Mouse (Mus musculus): ENCODE measurements around the gene Sema3c. TPM values are rescaled to one million over a fixed set of nuclear protein-coding genes. Genes with fewer than 3 reads are reported as not detected.
"Not testable (repeated sequence)": the region's sequence is repeated elsewhere in the genome, so short reads cannot be mapped to it uniquely, and the experiment has no call there.

The Sema3c gene
- 30.5 and 33.0 TPM in 2 replicates for polyA plus RNA-seq (2015; fragmentation: Nextera tagmentation; extraction: Ambion mirVana)

DNA sequence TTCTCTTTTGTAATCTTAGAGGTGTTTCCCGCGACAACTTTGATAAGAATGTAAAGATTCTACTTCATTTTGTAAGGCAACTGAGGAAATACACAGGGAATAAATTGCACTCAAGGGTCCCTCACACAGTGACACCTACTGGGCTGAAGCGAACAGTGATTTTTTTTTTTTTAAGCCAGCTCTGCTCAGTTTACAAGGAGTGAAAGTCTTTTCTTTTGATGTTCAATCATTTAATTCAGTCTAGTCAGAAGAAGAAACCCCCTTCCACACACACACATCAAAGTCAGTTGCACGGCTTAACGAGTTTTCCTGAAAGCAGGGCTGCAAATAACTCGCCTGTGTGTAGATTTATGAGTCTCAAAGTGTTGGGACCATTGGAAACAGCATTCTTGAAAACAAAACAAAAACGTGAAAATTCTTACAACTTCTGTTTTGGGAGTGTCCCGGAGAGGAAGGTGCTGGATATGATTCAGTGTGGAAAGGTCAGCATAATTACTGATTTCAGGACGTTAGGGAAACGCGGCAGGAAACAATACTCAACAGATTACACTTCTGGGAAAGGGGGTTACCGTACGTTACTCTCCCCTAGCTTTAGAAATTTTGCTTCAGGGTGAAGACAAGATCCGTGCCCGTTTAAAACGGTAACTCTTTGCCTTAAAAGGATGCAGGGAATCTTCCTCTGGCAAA is at the start of gene Sema3c:
TSS of gene Sema3c (plus strand) at position 588 of the 687 bp plus-strand sequence.
- 1% methylated on average over 16 of the region's 16 CpGs for WGBS
- peak within 1 kb of the TSS; percentile 70 for H3K4me3 ChIP-seq (replicated peaks)
- peak within 1 kb of the TSS; percentile 77 for H3K27ac ChIP-seq (replicated peaks)

DNA sequence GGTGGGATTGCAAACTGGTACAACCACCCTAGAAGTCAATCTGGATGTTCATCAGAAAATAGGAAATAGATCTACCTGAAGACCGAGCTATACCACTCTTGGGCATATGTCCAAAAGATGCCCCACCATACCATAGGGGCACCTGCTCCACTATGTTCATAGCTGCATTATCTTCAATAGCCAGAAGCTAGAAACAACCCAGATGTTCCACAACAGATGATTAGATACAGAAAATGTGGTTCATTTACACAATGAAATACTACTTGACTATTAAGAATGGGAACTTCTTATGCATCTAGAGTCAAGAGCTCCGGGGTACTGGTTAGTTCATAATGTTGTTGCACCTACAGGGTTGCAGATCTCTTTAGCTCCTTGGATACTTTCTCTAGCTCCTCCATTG is 42.9 kb upstream of the Sema3c start:
- not testable (repeated sequence) for H3K9me3 ChIP-seq (replicated peaks); H3K36me3 ChIP-seq; H3K27me3 ChIP-seq (replicated peaks); H3K9ac ChIP-seq (replicated peaks); H3K27ac ChIP-seq (replicated peaks); ATAC-seq (ENCODE audit: low FRiP score); H3K4me3 ChIP-seq (replicated peaks); H3K4me1 ChIP-seq; H3K4me2 ChIP-seq
- WGBS, result 93% methylated on average over 2 of the region's 2 CpGs

More for the DNA sequence above, at the start of gene Sema3c:
- Histone ChIP-seq H3K9me3 (replicated peaks) (no peaks in the 10 kb centered on the region), H3K4me2 (peak within 1 kb of the TSS; percentile 91), H3K27me3 (replicated peaks) (no peaks in the 10 kb centered on the region; the same call in 1 of the 2 replicates), H3K4me1 (peaks cover 11% of the 10 kb centered on the region), H3K36me3 (no peaks in the 10 kb centered on the region), H3K9ac (replicated peaks) (peak within 1 kb of the TSS; percentile 69)
- ATAC-seq (ENCODE audit: low FRiP score), result peak; percentile 56; the same call in 1 of the 2 replicates

DNA sequence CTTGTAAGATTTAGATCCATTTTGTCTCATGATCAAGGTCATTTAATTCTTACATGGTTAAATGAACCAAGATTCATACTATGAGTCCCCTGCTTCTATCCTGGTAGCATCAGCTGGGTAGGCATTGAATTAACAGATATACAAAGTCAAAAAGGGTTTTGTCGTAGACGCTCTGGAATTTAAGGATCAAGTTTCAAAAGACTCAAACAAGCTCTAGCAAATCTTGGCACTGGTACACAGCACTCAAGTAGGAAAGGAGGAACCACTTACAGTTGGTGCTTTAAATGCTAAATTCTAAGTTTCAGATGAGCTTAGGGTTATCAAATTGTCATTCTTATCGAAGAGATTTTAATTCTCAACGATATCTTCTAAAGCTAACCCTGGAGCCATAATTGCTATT is 30.9 kb upstream of the Sema3c start:
- Histone ChIP-seq H3K27me3 (replicated peaks) (no peaks in the 10 kb centered on the region), H3K4me1 (no peaks in the 10 kb centered on the region), H3K9me3 (replicated peaks) (no peaks in the 10 kb centered on the region), H3K4me3 (replicated peaks) (no peak overlapping the region), H3K36me3 (no peaks in the 10 kb centered on the region), H3K27ac (replicated peaks) (no peak overlapping the region), H3K4me2 (no peak overlapping the region), H3K9ac (replicated peaks) (no peak overlapping the region)
- ATAC-seq (ENCODE audit: low FRiP score), result no peak
- 87% methylated on average over 4 of the region's 4 CpGs for WGBS

DNA sequence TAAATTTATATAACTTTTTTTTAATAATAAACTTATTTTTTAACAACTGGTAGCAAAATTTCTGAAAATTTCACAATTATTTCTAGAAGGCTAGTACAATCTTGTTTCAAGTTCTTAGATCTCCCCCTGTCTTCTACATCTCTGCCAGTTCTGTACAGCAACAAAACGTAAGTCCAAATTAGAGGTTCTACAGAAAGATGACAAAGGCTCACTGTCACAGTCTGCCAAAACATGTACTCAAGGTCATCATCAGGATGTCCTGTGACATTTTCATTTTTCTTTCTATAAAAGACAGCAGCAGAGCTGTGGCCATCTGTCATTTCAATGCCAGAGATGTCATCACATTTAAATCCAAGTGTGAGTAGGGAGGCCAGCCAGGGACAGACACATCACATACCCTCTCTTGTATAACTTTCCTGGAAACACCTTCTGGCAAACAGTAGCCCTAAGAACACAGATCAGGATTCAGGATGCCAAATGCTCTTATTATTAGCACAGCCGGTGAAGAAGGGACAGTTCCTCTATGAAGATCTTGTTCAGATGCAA is 29.1 kb upstream of the Sema3c start:
- no peaks in the 10 kb centered on the region for H3K9me3 ChIP-seq (replicated peaks)
- no peak for ATAC-seq (ENCODE audit: low FRiP score)
- H3K4me2 ChIP-seq, result no peak overlapping the region
- H3K9ac ChIP-seq (replicated peaks), result no peak overlapping the region
- H3K27me3 ChIP-seq (replicated peaks), result no peaks in the 10 kb centered on the region
- WGBS, result 86% methylated on average over 2 of the region's 2 CpGs
- no peak overlapping the region for H3K4me3 ChIP-seq (replicated peaks)
- no peaks in the 10 kb centered on the region for H3K4me1 ChIP-seq
- no peak overlapping the region for H3K27ac ChIP-seq (replicated peaks)
- no peaks in the 10 kb centered on the region for H3K36me3 ChIP-seq

DNA sequence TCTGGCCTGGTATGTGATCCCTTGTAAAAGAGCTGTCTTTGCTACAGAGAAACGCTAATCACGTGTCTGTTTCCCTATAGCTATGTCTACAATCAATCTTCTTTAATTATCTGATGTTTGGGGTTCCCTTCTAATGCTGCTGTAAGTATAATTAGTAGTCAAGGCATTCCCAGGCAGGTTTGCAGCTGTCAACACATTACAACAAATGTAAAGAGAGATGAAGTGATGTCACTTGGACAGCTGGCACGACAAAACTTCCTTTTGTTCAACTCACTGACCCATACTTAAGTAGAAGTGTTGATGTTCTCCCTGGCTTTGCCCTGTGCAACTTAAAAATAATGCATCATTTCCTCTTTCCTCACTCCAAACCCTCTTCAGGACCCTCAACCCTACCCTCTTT is 22.4 kb upstream of the Sema3c start:
- no peak overlapping the region for H3K27ac ChIP-seq (replicated peaks)
- WGBS, result 39% methylated on average over 3 of the region's 3 CpGs

DNA sequence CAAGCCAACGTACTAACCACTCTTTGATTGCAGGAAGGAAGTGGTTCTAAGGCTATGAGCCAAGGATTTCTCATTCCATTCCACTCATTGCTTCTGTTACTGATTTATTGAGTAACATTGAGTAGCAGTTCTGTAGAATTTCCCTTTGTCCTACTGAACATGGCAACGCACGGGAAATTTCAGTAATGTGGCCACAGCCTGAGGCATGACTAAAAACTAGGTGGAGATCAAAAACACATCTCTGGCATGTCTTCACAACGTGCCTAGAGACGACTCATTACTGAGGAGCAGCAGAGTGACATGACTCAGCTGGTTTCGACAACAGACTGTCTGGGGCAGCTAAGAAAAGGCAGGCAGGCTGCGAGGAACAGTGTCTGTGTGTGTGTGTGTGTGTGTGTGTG is 18.0 kb upstream of the Sema3c start:
- no peak; the same call in 1 of the 2 replicates for ATAC-seq (ENCODE audit: low FRiP score)
- Histone ChIP-seq H3K4me1 (no peaks in the 10 kb centered on the region), H3K9me3 (replicated peaks) (no peaks in the 10 kb centered on the region), H3K27ac (replicated peaks) (no peak overlapping the region), H3K9ac (replicated peaks) (no peak overlapping the region), H3K36me3 (no peaks in the 10 kb centered on the region), H3K4me3 (replicated peaks) (no peak overlapping the region), H3K4me2 (no peak overlapping the region), H3K27me3 (replicated peaks) (no peaks in the 10 kb centered on the region)
- 34% methylated on average over 7 of the region's 7 CpGs for WGBS

More for the DNA sequence above, 22.4 kb upstream of the Sema3c start:
- Histone ChIP-seq H3K36me3 (no peaks in the 10 kb centered on the region), H3K4me1 (no peaks in the 10 kb centered on the region), H3K9me3 (replicated peaks) (no peaks in the 10 kb centered on the region), H3K4me2 (no peak overlapping the region), H3K9ac (replicated peaks) (no peak overlapping the region), H3K4me3 (replicated peaks) (no peak overlapping the region), H3K27me3 (replicated peaks) (no peaks in the 10 kb centered on the region)
- no peak for ATAC-seq (ENCODE audit: low FRiP score)

DNA sequence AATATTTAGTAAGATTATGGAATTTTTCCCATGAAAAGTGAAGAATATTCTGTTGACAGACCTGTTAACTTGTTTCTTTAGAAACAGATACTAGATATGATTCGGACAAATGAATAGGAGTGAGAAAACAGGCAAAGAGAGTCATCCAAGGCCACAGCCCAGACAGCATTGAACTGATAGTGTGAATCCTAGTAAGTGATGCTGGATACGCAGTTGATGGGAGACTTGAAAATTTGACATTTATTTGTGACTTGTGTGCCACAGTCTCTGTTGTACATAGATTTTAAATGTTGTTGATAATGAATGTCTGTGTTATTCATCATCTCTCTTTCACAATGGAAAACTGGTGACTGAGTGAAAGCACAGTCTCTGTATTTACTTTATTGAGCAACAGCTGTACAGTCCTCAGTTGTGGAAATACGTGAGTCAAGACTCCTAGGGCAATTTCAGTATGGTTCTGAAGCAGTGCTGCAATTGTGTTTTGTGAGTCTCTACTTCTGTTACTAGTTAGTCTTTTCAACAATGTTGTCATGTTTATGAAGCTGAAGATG is 17.3 kb upstream of the Sema3c start:
- H3K4me2 ChIP-seq, result no peak overlapping the region
- H3K27me3 ChIP-seq (replicated peaks), result no peaks in the 10 kb centered on the region
- no peak for ATAC-seq (ENCODE audit: low FRiP score)
- 91% methylated on average over 3 of the region's 3 CpGs for WGBS
- no peak overlapping the region for H3K4me3 ChIP-seq (replicated peaks)
- no peak overlapping the region for H3K27ac ChIP-seq (replicated peaks)
- no peak overlapping the region for H3K9ac ChIP-seq (replicated peaks)
- H3K36me3 ChIP-seq, result no peaks in the 10 kb centered on the region
- H3K4me1 ChIP-seq, result no peaks in the 10 kb centered on the region
- no peaks in the 10 kb centered on the region for H3K9me3 ChIP-seq (replicated peaks)

DNA sequence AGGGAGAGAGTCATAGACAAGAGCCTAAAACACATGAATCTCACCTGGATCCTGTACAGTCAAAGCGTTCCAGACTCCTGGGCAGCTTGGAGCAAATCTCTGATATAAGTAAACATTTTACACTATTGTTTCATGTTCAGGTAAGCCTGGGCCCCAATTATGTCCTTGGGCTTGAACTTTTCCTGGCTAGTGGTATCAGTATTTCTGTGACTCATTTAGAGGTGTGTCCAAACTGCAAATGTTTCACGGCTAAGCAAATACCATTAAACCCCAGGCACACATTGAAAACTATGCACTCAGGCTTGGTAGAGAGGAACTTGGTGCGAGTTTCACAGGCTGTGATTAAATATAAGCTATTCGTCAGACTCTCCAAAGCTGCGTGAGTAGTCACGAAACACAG is 2.5 kb upstream of the Sema3c start:
- no peak overlapping the region for H3K9ac ChIP-seq (replicated peaks)
- ATAC-seq (ENCODE audit: low FRiP score), result no peak
- H3K36me3 ChIP-seq, result no peaks in the 10 kb centered on the region
- H3K9me3 ChIP-seq (replicated peaks), result no peaks in the 10 kb centered on the region
- H3K27me3 ChIP-seq (replicated peaks), result no peaks in the 10 kb centered on the region; the same call in 1 of the 2 replicates
- no peak overlapping the region for H3K27ac ChIP-seq (replicated peaks)
- peaks cover 11% of the 10 kb centered on the region for H3K4me1 ChIP-seq
- no peak overlapping the region for H3K4me2 ChIP-seq
- 87% methylated on average over 6 of the region's 6 CpGs for WGBS
- no peak overlapping the region for H3K4me3 ChIP-seq (replicated peaks)

DNA sequence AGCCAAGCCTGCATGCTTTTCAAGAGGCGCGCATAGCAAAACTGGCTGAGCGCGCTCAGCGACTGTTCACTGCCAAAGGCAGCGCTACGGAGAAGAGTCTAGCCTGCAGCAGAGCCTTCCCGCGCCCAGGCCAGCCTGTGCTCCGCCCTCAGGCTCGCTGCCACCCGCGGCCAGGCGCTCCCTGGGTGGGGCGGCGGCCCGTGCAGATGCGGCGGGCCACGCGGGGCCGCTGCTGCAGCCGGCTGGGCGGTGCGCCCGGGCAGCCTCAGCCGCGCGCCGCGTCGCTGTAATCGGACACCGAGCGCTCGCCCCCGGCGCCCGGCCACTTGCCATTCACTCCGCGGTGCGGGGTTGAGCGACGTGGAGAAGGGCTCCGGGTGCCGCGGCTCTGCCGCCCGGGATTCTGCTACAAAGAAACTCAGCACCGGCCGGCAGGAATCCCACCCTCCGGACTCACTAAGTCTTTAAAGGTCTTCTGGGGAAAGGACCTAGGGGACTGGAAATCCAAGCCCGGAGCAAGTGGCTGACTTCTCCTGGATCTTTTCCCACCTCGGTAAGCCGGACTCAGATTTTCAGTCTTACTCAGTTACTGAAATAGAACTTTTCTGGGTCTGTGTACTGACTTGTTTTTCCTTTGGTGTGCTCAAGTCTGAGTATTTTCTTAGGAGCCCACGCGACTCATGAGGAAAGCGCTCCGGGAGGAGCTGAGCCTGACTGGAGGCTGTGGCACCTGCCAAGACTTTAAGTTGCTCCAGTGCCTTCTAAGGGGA is 517 bp downstream of the Sema3c start:
- Histone ChIP-seq H3K4me2 (peak overlapping the region; percentile 91), H3K27ac (replicated peaks) (peak overlapping the region; percentile 77), H3K9me3 (replicated peaks) (no peaks in the 10 kb centered on the region), H3K4me3 (replicated peaks) (peak overlapping the region; percentile 70), H3K9ac (replicated peaks) (peak overlapping the region; percentile 69), H3K27me3 (replicated peaks) (no peaks in the 10 kb centered on the region; the same call in 1 of the 2 replicates), H3K4me1 (peaks cover 11% of the 10 kb centered on the region), H3K36me3 (no peaks in the 10 kb centered on the region)
- WGBS, result under 1% methylated on average over 56 of the region's 59 CpGs
- peak; percentile 89 for ATAC-seq (ENCODE audit: low FRiP score)

DNA sequence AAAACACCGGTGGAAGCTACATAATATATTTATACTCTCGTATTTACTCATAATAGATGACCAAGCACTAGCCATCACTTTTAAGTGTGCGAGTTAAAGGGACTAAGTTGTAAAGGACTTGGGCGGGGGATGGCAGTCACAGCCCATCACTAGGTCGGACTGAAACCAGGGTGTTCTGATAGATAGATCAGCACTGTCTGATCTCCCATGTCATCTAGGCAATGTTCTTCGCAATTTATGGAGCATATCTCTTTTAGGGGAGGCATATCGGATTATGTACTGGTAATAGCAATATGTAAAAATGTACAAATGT is 1.1 kb downstream of the Sema3c start:
- H3K27ac ChIP-seq (replicated peaks), result peak overlapping the region; percentile 77; the same call in 1 of the 2 replicates
- no peaks in the 10 kb centered on the region for H3K9me3 ChIP-seq (replicated peaks)
- H3K4me3 ChIP-seq (replicated peaks), result peak overlapping the region; percentile 70
- peak overlapping the region; percentile 91 for H3K4me2 ChIP-seq
- no peaks in the 10 kb centered on the region for H3K36me3 ChIP-seq
- H3K4me1 ChIP-seq, result peaks cover 11% of the 10 kb centered on the region
- no peaks in the 10 kb centered on the region; the same call in 1 of the 2 replicates for H3K27me3 ChIP-seq (replicated peaks)
- ATAC-seq (ENCODE audit: low FRiP score), result no peak
- H3K9ac ChIP-seq (replicated peaks), result peak overlapping the region; percentile 69
- WGBS, result 14% methylated on average over 7 of the region's 7 CpGs

DNA sequence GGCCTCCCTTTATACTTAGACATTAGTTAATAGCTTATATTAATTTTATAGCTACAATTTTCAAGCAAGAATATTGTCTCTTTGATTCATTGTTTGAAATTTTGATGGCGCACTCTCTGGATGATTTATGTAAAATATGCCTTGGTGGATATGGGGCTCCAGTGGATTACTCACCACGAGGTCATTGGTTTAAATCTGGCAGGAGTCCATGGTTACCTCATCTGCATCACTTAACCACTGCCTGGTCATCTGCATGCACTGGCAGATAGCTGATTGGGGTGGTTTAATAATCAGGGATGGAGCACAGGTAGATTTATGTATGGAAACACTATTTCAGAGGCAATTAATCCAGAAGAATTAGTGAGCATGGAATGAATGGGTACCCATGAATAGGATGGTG is 2.0 kb downstream of the Sema3c start:
- no peak overlapping the region for H3K27ac ChIP-seq (replicated peaks)
- H3K4me3 ChIP-seq (replicated peaks), result peak overlapping the region; percentile 70; the same call in 1 of the 2 replicates
- H3K4me2 ChIP-seq, result peak overlapping the region; percentile 91
- peaks cover 11% of the 10 kb centered on the region for H3K4me1 ChIP-seq
- no peak overlapping the region for H3K9ac ChIP-seq (replicated peaks)
- H3K9me3 ChIP-seq (replicated peaks), result no peaks in the 10 kb centered on the region
- no peaks in the 10 kb centered on the region for H3K36me3 ChIP-seq
- no peaks in the 10 kb centered on the region; the same call in 1 of the 2 replicates for H3K27me3 ChIP-seq (replicated peaks)
- ATAC-seq (ENCODE audit: low FRiP score), result no peak
- 31% methylated on average over 2 of the region's 2 CpGs for WGBS
